Mouse (Mus musculus): ENCODE results near the gene Vmn2r35. TPM values are rescaled to one million over a fixed set of nuclear protein-coding genes. Genes with fewer than 3 reads are reported as not detected.
"Not testable (repeated sequence)": the region's sequence is repeated elsewhere in the genome, so short reads cannot be mapped to it uniquely, and the experiment has no call there.

Vmn2r35 gene
- not detected in 2 replicates for polyA plus RNA-seq (2014; fragmentation: Nextera tagmentation; extraction: Ambion mirVana)

- not testable (repeated sequence) for DNase-seq; H3K27ac ChIP-seq (ENCODE audit: low read depth); H3K4me2 ChIP-seq; H3K9me3 ChIP-seq (ENCODE audit: low read depth, low read length); H3K4me1 ChIP-seq (ENCODE audit: insufficient read depth); H3K9ac ChIP-seq; H3K4me3 ChIP-seq (ENCODE audit: low read depth, low read length); H3K36me3 ChIP-seq (ENCODE audit: insufficient read depth); H3K27me3 ChIP-seq (ENCODE audit: insufficient read depth, low read length); ATAC-seq (ENCODE audit: insufficient read depth)
- WGBS: no CpG with 5 or more reads among the region's 1 CpGs
Measured at GRCm38 (mm10) chr7:7819767-7820166, at the start of gene Vmn2r35. TSS of gene Vmn2r35 (minus strand) at chr7:7819867.

GRCm38 (mm10) chr7:7794196-7794595 lies 25.5 kb downstream of the Vmn2r35 start:
- DNase-seq; H3K4me1 ChIP-seq (ENCODE audit: insufficient read depth); H3K9me3 ChIP-seq (ENCODE audit: low read depth, low read length); ATAC-seq (ENCODE audit: insufficient read depth); H3K9ac ChIP-seq; H3K4me3 ChIP-seq (ENCODE audit: low read depth, low read length); H3K27ac ChIP-seq (ENCODE audit: low read depth); H3K36me3 ChIP-seq (ENCODE audit: insufficient read depth); H3K27me3 ChIP-seq (ENCODE audit: insufficient read depth, low read length); H3K4me2 ChIP-seq: not testable (repeated sequence)
- WGBS: no CpG with 5 or more reads among the region's 25 CpGs

Other genes starting within 250 kb of the Vmn2r35 start
- gene Vmn2r34, start 130.4 kb downstream of the Vmn2r35 start, polyA plus RNA-seq (2014; fragmentation: Nextera tagmentation; extraction: Ambion mirVana): not detected in 2 replicates
- not detected in 2 replicates for gene Vmn2r36, start 82.6 kb upstream of the Vmn2r35 start, polyA plus RNA-seq (2014; fragmentation: Nextera tagmentation; extraction: Ambion mirVana)